Mouse (Mus musculus) cerebellum, adult 11-12 months (tissue): ENCODE results near the gene Lrp4.
"Not testable (repeated sequence)": the region's sequence is repeated elsewhere in the genome, so short reads cannot be mapped to it uniquely, and the experiment has no call there.

Source experiments
- DNase-seq: peaks from one replicate; pipeline ENCODE4 v3.0.0; 2022

Lrp4 gene

DNA sequence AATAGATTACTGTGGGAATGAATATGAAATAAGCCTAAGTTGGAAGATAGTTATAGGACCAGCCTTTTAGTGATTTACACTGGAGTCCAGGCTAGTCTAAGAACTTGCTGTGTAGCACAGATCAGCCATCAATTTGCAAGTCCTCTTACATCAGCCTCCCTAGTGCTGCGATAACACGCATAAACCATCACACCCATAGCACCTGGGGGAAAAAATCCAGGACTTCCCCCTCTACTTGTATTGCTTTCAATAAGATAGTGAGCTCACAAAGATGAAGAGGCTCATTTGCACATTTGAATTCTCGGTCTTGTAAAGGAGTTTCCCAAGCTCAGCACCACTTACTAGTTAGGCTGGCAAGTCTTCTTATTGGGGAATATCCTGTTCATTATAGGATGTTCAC lies 2.9 kb upstream of the Lrp4 start:
- no peak for DNase-seq

DNA sequence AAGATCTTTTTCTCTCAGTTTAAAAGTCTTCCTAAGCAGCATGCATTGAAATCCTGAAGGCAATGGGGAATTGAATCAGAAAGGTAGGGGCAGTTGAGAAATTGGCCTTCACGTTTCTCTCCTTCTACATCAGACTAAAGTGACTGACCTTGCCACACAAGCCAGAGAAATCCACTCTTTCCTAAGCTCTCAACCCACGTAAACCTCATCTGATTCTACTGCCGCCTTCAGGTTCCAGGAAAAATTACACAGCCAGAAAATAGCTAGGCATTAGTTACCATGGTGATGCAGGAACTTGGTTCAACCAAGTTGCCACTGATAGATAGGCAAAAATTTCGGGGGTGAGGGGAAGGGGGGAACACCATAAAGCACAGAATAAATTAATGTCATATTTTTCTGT lies 1.5 kb upstream of the Lrp4 start:
- no peak for DNase-seq

DNA sequence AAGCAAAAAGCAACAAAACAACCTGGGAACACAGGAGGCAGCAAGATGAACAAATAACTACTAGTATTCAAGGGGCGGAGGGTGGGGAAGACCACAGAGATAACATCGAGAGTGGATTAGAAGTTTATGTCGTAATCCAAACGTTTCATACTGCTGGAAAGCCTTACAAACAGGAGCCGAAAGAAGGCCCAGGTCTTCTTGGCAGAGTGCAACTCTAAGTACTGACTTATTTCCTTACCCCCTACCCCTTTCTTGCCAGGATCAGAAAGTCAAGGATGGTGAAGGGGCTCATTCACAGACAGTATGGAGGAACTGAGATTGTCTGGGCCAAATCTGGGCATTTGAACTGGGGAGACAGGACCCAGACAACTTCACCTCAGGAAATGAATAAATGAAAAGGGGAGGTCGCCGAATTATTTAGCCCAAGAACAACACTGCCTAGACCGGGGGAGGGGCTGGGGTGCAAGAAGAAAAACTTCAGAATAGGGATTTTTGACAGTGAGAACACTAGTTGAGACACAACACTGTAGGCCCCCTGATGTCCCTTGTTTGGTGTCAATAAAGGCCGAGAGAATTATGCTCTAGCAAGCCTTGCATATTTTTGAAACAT lies 715 bp upstream of the Lrp4 start:
- no peak for DNase-seq

DNA sequence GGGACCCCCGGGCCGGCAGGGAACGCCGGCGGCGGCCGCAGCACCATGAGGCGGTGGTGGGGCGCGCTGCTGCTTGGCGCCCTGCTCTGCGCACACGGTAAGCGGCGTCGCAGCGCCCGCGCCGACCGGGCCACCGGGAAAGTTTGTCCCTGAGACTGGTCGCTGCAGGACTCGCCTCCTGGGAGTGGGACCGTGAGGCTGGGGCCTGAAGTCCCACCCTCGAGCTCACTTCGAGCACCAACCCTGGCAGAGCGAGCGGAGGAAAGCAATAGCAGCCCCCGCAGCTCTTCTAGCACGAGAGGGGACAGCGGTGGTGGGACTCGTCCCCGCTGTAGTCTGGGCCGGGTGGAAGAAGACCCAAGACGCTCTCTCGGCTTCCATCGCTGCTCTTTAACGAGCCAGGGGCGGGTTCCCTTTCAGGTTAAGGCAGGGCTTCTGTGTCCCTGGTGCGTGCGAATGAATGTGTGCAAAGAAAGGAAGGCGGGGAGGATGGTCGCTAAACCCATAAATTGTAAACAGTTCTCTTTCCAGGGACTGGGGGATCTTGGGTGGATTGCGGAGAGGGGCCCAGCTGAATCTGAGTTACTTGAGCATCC lies 443 bp downstream of the Lrp4 start:
- DNase-seq: no peak

DNA sequence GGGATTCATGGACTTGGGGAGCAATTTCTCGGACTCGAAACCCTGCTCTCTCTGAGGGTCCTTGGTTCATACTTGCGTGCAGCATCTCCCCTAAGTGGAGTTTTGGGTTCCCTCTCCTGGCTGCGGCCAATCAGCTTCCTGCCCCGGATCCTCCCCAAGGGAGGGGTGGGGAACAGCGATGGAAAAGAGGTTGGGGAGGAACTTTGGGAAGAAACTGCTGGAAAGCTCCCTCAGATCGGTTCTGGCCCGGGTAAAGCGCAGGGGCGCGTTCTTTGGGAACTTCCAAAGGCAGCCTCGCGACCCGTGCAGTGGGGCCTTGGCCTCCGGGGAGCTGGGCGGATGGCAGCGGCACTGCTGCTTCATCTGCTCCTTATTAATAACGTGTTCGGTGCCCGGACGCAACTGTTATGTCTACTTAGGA lies 951 bp downstream of the Lrp4 start:
- DNase-seq: no peak

DNA sequence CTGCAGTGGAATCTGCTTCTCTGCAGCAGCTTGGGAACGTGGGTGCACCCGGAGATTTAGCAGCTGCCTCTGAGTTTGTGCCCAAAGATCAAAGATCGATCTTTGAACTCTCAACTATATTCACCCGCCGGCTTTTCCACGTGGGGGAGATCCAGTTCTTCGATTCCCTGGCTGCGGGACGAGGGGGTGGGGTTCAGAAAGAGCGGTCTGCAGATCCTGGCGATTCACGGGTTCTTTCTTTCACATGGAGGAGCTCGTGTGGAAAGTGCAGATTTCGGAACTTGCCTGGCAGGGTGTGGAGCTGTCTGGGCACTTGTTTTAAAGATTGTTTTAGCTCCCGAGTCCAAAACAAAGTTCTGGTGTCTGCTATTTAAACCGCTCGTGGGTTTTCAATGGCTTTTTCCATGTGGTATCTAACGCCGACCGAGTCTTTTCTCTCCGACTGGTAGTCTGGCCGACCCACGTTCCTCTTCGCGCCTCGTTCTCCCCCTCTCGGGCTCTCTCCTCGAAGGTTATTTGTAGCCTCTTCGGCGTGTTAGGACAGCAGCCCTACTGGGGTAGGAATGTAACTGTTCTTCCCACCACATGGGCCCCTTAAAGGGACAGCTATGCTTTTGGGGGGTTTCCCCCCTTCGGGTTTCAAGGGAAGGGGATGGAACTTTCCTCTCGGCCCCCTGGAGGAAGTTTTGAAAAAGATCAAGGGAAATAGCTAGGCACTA lies 1.5 kb downstream of the Lrp4 start:
- no peak for DNase-seq

DNA sequence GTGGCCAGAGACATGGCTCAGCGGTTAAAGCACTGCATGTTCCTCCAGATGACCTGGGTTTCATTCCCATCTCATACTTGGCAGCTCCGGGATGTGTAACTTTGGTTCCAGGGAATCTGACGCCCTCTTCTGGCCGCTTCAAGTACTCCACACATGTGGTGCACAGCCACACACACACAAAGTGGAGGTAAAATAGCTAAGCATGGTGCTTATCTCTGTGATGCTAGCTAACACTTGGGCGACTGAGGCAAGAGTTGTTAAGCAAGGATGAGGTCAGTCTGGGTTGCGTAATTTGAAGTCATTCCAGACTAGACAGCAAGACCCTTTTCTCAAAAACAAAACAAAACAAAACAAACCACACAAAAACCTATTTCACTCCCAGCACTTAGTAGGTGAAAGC lies 2.8 kb downstream of the Lrp4 start:
- no peak for DNase-seq

DNA sequence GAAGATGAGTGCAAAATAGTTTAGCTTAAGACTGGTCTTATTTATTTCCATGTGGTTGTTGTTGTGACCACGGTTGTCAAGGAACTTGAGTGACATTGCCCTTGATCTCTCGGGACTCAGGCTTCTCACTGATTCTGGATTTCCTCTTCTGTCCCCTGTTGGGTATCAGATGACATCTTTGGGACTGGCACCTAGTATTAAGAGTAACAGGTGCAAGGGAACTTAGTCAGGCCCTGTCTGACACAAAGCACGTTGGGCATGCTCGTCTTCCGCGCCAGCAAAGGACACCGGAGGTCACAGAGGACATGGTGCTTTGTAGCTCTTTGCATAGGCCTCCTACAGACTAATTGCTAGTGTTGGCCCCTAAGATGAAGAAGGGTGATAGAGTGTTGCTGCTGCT lies 3.5 kb downstream of the Lrp4 start:
- no peak for DNase-seq

DNA sequence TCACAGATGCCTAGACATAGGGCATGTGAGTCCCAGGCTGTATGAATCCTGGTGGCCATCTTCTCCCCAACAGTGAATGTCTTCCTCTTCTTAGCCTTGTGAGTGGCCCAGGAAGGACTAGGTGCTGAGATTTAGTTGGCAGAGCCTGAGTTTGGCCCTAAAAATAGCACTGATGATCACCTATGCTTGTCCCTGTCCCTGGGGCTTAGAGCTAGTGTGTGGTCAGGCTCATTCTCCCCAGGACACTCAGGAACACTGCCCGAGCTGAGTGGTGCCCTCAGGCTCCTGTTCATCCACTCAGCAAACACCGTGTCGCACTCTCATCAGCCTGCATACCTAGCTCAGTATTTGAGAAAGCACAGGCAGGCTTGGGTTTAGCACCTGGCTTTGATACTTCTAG lies 4.0 kb downstream of the Lrp4 start:
- no peak for DNase-seq

DNA sequence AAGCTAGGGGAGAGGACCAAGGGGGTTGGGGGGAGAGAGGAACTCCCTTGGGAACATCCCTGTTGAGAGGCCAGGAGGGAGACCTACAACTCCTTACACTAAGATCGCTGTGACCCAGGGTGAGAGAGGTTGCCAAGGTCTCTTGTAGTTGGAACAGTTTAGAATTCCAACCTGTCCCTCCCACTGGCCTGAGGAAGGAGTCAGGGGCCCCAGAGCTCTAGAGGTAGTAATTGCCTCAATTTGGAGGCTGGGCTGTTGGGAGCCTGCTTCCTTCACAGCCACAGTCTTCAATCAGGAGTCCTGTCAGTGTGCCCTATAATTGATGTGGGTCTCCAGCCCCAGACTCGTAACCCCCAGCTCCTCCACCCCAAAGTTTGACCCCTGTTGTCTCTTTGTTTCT lies 4.9 kb downstream of the Lrp4 start:
- DNase-seq: no peak

DNA sequence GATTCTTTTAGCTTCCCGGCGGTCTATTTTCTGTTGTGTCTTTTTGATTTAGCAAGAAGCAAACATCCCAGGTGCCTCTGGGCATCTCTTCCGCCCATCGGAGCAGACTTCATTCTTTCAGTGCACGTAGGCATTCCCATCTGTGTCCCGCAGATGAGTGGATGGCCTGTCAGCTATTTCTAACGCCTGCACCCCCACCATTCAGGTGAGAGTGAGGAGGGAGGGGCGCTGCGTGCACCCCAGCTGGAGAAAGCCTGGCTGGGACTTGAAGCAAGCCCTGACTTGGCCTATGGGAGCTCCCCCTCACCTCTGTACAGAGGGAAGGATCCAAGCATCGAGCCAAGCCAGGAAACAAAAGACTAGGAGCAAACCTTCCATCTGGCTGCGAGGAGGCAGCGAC lies 5.4 kb downstream of the Lrp4 start:
- no peak for DNase-seq

DNA sequence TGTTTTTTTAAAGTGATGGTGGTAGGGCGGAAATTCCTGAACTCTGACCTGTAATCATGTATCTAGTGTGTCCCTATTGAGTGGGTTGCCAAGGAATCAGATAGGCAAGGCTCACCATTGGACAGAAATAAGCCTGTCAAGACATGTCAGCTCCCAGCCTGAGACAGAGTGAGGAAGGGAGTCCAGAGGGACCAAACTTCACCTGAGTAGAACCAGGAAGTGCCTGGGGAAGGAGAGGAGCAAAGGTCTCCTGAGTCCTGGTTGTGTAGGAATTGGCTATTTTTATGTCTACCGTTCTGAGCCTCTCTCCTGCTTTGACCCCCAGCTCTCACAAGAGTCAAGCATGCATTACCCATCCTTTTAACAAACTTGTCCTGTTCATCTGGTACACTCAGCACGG lies 8.6 kb downstream of the Lrp4 start:
- no peak for DNase-seq

DNA sequence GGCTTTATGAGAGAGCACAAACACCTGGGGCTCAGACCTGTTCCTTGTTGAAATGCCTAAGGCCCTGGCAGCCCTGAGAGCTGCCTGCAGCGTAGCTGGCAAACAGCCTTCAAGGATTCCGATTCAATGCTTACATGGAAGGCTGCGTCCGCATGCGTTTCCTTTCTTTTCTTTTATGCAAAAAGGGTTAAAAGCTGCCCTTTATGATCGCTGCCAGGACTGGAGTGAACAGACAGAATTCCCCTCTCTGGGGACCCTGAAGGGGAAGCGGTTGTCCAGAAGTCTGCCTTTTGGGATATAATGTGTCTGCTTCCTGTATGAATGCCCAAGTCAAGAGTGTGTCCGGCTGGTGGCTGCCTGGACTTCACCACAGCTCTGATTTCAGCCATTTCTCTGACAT lies 10.3 kb downstream of the Lrp4 start:
- no peak for DNase-seq

DNA sequence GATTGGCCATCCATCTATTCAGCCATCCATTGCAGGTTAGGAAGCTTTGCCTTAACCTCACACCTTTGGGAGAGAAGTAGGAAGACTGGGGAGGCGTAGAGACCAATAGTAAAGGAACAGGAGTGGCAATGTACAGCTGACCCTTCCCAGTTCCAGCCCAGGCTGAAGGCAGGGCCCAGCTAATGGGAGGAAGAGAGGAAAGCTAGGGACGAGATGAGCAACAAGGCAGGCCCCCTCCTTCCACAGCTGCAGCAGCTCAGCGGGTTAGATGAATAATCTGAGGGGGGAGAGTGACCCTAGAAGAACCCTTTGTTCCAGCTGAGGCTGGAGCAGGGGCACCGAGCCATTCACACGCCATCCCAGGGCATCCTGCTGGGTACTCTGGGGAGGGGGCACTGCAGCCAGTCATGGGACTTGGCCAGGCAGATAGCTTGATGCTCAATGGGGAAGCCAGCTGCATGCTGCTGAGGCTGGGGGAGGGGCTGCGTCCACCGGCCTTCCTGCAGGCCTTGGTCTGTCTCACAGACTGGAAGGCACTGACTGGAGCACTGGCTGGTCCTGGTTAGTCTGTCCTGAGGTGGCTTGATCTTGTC lies 12.8 kb downstream of the Lrp4 start:
- DNase-seq: no peak

DNA sequence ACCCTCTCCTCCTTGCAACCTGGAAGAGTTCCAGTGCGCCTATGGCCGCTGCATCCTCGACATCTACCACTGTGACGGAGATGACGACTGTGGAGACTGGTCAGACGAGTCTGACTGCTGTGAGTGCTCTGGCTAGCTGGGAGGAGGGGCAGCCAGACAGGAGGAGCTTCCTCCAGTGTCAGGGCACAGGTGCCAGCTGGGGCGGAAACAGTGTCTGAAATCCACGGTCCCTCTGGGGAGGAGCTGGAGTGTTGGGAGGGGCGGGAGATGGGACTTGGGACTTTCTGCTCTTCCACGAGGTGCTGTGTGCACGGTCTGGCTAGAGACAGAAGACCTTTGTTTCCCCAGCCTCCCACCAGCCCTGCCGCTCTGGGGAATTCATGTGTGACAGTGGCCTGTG lies 17.0 kb downstream of the Lrp4 start:
- no peak for DNase-seq

DNA sequence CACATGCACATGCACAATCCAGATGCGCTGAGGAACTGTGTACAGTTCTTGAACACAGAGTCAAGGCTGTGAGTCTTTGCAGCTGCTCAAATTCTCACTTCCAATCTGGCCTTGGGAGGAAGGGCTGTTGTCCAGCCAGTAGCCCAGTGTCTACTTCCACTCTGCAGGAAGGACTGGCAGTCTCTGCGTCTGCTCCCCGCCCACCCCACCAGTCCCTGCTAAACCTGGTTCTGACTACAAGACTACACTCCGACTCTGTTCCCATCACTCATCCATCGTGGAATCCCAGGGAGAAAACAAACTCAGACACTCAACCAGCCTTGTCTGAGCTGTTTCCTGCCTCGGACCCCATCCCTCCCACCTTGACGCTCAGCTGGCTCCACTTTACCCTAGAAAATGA lies 18.5 kb downstream of the Lrp4 start:
- no peak for DNase-seq

DNA sequence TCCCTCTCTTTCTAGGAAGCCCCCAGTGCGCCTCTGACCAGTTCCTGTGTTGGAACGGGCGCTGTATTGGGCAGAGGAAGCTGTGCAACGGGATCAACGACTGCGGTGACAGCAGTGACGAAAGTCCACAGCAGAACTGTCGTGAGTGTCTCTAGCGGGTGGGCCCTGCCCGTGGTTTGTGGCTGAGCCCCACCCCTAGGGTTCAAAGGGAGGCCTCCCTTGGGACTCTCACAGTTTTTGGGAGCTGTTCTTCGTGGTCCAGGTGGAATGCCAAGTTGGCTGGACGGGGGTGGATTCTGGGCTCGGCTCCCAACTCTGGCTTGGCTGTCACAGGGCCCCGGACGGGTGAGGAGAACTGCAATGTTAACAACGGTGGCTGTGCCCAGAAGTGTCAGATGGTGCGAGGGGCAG lies 18.9 kb downstream of the Lrp4 start:
- no peak for DNase-seq

DNA sequence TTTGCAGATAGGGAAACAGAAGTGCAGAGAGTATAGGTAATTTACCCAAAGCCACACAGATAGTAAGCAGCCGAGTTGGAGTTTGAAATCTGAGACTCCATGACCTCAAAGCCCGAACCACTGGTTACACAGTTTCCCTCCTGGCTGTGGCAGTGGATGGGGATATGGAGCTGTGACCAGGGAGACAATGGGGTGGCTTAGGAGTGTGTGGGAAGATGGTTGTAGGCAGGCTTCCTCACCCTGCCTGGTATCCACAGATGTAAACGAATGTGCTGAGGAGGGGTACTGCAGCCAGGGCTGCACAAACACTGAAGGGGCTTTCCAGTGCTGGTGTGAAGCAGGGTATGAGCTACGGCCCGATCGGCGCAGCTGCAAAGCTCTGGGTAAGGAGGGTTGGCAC lies 19.5 kb downstream of the Lrp4 start:
- no peak for DNase-seq

DNA sequence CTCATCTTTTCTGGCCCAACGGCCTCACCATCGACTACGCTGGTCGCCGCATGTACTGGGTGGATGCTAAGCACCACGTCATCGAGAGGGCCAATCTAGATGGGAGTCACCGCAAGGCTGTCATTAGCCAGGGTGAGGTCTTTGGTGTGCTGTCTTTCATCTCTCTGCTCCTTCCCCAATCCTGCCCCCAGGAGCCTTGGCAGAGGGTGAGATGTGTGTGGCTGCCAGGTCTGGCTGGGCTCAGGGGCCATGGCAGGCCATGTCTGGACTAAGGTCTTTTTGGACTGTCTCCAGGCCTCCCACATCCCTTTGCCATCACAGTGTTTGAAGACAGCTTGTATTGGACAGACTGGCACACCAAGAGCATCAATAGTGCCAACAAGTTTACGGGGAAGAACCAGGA lies 23.1 kb downstream of the Lrp4 start:
- peak; percentile 79 for DNase-seq

DNA sequence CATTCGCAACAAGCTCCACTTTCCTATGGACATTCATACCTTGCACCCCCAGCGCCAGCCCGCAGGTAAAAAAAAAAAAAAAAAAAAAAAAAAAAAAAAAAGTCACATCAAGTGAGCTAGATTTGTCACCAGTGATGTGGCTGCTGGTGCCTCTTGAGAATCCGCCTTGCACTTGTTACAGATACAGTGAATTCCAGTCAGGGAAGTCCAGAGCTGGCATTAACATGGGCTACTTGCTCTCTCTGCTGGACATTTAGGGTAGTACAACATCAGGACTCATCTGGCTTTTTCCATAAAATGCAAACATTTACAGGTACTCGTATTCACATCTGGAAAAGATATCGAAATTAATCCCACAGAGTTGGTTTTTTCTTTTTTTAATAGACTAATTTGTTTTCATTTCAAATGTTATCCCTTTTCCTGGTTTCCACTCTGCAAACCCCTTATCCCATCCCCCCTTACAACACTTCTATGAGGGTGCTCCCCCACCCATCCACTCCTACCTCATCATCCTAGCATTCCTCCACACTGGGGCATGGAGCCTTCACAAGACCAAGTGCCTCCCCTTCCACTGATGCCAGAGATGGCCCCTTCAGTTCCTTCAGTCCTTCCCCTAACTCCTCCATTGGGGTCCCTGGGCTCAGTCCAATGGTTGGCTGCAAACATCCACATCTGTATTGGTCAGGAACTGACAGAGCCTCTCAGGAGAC lies 23.6 kb downstream of the Lrp4 start:
- DNase-seq: peak; percentile 65

DNA sequence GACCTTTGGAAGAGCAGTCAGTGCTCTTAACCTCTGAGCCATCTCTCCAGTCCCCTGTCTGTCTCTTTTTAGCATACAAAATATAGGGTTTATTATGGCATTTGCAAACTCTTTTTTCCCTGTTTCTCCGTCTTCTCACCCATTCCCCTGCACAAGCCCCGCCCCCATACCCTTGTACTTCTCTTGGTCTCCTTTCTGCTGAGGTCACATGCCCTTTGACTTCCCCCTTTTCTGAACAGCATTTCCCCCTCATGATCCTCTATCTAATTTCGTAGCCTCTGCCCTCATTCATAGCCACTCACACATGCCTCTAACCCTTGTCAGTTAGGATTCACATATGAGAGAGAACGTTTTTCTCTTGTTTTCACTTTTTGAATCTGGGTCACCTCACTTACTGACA lies 27.4 kb downstream of the Lrp4 start:
- DNase-seq: no peak

DNA sequence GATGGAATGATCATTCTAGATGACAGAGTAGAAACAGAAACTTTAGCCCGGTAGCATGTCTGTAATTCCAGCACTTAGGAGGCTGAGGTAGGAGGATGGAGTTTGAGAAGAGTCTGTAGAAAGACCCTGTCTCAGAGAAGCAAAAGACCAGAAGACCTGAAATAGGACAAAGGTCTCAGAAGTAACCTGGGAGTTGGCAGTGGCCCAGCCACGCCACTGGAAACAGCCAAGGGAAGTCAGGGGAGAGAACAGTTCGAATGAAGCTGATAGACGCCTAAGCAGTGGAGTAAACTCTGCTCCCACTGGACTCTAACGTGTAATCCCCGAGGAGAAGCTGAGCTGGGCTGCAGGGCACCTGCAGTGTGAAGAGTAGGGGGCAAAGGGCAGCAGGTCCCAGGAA lies 27.9 kb downstream of the Lrp4 start:
- no peak for DNase-seq

DNA sequence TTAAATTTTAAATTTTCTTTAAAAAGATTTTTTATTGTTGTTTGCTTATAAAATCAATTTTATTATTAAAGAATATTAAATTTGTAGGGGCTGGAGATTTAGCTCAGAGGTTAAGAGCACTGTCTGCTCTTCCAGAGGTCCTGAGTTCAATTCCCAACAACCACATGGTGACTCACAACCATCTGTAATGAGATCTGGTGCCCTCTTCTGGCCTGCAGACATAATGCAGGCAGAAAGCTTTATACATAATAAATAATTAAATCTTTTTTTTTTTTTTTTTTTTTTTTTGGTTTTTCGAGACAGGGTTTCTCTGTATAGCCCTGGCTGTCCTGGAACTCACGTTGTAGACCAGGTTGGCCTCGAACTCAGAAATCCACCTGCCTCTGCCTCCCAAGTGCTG lies 30.0 kb downstream of the Lrp4 start:
- DNase-seq: not testable (repeated sequence)
